Mouse (Mus musculus) testis, adult 2 months (tissue): ENCODE results near the gene Tfrc. TPM values are rescaled to one million over a fixed set of nuclear protein-coding genes. Genes with fewer than 3 reads are reported as not detected.

ENCODE experiments used
- H3K27ac ChIP-seq: fragments of 200-500 bp; 2 replicates; pipeline ENCODE4 v1.5.1; 2012; ENCODE audit warnings: low read depth, low read length; ENCODE audit not compliant: control insufficient read depth, insufficient read depth
- H3K27me3 ChIP-seq: fragments of 200-500 bp; 2 replicates; pipeline ENCODE4 v1.6.1; 2012; ENCODE audit warnings: mild to moderate bottlenecking, low read length, moderate library complexity; ENCODE audit not compliant: control insufficient read depth, insufficient read depth
- H3K36me3 ChIP-seq: fragments of 200-500 bp; 2 replicates; pipeline ENCODE4 v1.6.1; 2012; ENCODE audit warnings: mild to moderate bottlenecking, low read length; ENCODE audit not compliant: control insufficient read depth, insufficient read depth
- H3K4me1 ChIP-seq: fragments of 200-500 bp; 2 replicates; pipeline ENCODE4 v1.6.1; 2012; ENCODE audit warnings: low read length; ENCODE audit not compliant: control insufficient read depth, insufficient read depth
- H3K4me3 ChIP-seq: fragments of 200-500 bp; 2 replicates; pipeline ENCODE4 v1.5.1; 2012; ENCODE audit warnings: low read depth, mild to moderate bottlenecking, low read length, moderate library complexity, mixed read lengths; ENCODE audit not compliant: control insufficient read depth
- CTCF ChIP-seq: fragments of 200-500 bp; IDR thresholded peaks from 2 replicates; pipeline ENCODE4 v1.5.1; 2012; ENCODE audit warnings: low read depth, mild to moderate bottlenecking, inconsistent platforms, low read length, moderate library complexity; ENCODE audit not compliant: control insufficient read depth, insufficient read depth, insufficient replicate concordance
- POLR2A ChIP-seq: fragments of 200-500 bp; IDR thresholded peaks from 2 replicates; pipeline ENCODE4 v1.6.1; 2012; ENCODE audit warnings: low read depth, mild to moderate bottlenecking, inconsistent platforms, low read length, moderate library complexity; ENCODE audit not compliant: control insufficient read depth
- polyA plus RNA-seq: library from polyadenylated mRNA; depleted of rRNA; stranded (reverse); fragments of >200 nt; gene quantifications from 2 replicates; pipeline ENCODE4 v1.2.3, GENCODE M21; 2012

Tfrc gene
- polyA plus RNA-seq, 1 experiment, result 5.5 TPM

GRCm38 (mm10) chr16:32650974-32651618 lies 42.4 kb downstream of the Tfrc start:
- TF ChIP-seq CTCF (no peak), POLR2A (no peak)
- Histone ChIP-seq H3K27me3 (no peaks in the 10 kb centered on the region), H3K4me3 (no peak overlapping the region), H3K36me3 (no peaks in the 10 kb centered on the region), H3K4me1 (peaks cover 3% of the 10 kb centered on the region; the same call in 1 of the 2 replicates), H3K27ac (peak overlapping the region; percentile 48; the same call in 1 of the 2 replicates)

- Histone ChIP-seq H3K27ac (peak overlapping the region; percentile 23; the same call in 1 of the 2 replicates), H3K4me3 (no peak overlapping the region), H3K27me3 (no peaks in the 10 kb centered on the region), H3K4me1 (peaks cover 8% of the 10 kb centered on the region), H3K36me3 (no peaks in the 10 kb centered on the region)
- no peak for TF ChIP-seq POLR2A
- TF ChIP-seq CTCF, result no peak
Observed at GRCm38 (mm10) chr16:32654071-32654733, 45.5 kb downstream of the Tfrc start.

- TF ChIP-seq POLR2A (no peak), CTCF (no peak)
- Histone ChIP-seq H3K27ac (no peak overlapping the region), H3K36me3 (no peaks in the 10 kb centered on the region), H3K4me1 (peaks cover 12% of the 10 kb centered on the region), H3K27me3 (no peaks in the 10 kb centered on the region), H3K4me3 (no peak overlapping the region)
Observed at GRCm38 (mm10) chr16:32655534-32655933, 46.8 kb downstream of the Tfrc start.

GRCm38 (mm10) chr16:32656321-32656720 lies 47.6 kb downstream of the Tfrc start:
- no peak for TF ChIP-seq POLR2A
- TF ChIP-seq CTCF, result no peak
- Histone ChIP-seq H3K4me3 (no peak overlapping the region), H3K27ac (no peak overlapping the region)

GRCm38 (mm10) chr16:32656794-32657193 lies 48.1 kb downstream of the Tfrc start:
- peaks cover 15% of the 10 kb centered on the region for H3K4me1 ChIP-seq
- H3K27me3 ChIP-seq, result no peaks in the 10 kb centered on the region
- H3K4me3 ChIP-seq, result no peak overlapping the region
- no peak overlapping the region for H3K27ac ChIP-seq
- H3K36me3 ChIP-seq, result no peaks in the 10 kb centered on the region
- no peak for TF ChIP-seq CTCF
- no peak for TF ChIP-seq POLR2A

More at GRCm38 (mm10) chr16:32656321-32656720, 47.6 kb downstream of the Tfrc start:
- H3K36me3 ChIP-seq, result no peaks in the 10 kb centered on the region
- no peaks in the 10 kb centered on the region for H3K27me3 ChIP-seq
- H3K4me1 ChIP-seq, result peaks cover 15% of the 10 kb centered on the region

GRCm38 (mm10) chr16:32657498-32658250 lies 49.0 kb downstream of the Tfrc start:
- Histone ChIP-seq H3K27ac (no peak overlapping the region), H3K36me3 (no peaks in the 10 kb centered on the region), H3K27me3 (no peaks in the 10 kb centered on the region), H3K4me1 (peaks cover 15% of the 10 kb centered on the region), H3K4me3 (no peak overlapping the region)
- TF ChIP-seq POLR2A (no peak), CTCF (no peak)

GRCm38 (mm10) chr16:32658743-32659171 lies 50.0 kb downstream of the Tfrc start:
- H3K36me3 ChIP-seq, result no peaks in the 10 kb centered on the region
- no peaks in the 10 kb centered on the region for H3K27me3 ChIP-seq
- TF ChIP-seq CTCF (no peak), POLR2A (no peak)
- no peak overlapping the region for H3K27ac ChIP-seq
- peak overlapping the region; percentile 6 for H3K4me3 ChIP-seq
- peaks cover 15% of the 10 kb centered on the region for H3K4me1 ChIP-seq
